Mouse (Mus musculus): ENCODE measurements around the gene Fam71e1. TPM values are rescaled to one million over a fixed set of nuclear protein-coding genes. Genes with fewer than 3 reads are reported as not detected.

Fam71e1 gene
- polyA plus RNA-seq, 1 experiment from 2014 or later: 17.1 TPM

DNA sequence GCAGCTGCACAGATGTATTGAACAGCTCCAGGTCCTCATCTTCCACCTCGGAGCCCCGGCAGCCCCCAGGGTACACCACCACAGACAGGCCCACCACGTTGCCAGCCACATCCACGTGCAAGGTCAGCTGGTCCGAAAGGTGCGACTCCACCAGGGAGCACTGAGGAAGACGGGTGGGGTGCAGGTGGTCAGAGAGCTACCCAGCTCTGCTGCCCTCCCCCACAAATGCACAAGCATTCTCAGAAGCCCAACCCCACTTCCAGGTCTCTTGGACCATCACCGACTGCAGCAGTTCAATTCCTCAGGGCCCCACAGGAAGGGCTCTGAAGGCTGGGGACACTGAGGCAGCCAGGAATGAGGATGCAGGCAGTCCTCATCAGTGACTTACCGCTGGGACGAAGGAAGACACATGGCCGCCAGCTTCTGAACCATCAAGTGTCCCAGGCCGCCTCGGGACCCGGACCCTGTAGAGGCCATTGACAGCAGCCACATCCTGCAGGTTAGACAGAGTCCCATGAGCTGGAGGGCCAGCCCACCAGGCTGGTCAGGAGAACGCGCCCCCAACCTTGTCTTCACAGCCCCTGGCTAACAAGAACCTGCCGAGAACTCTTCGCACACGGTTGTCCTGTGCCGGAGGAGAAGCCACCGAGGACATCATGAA is 4.1 kb upstream of the Fam71e1 start:
- H3K27ac ChIP-seq (ENCODE audit: low read depth, low read length): no peak overlapping the region
- H3K9me3 ChIP-seq (ENCODE audit: control insufficient read depth, low read length): no peaks in the 10 kb centered on the region
- H3K27me3 ChIP-seq (ENCODE audit: control insufficient read depth, insufficient read depth, low read length): no peaks in the 10 kb centered on the region
- H3K4me1 ChIP-seq (ENCODE audit: control insufficient read depth, insufficient read depth, low read length): peaks cover 10% of the 10 kb centered on the region
- no peak overlapping the region for H3K4me2 ChIP-seq
- peaks cover 22% of the 10 kb centered on the region for H3K36me3 ChIP-seq (ENCODE audit: control insufficient read depth, insufficient read depth, low read length)
- no peak overlapping the region for H3K9ac ChIP-seq (ENCODE audit: low read length)
- no peak for ATAC-seq (ENCODE audit: low FRiP score)
- 93% methylated on average over 21 of the region's 21 CpGs for WGBS
- H3K4me3 ChIP-seq (ENCODE audit: low read depth, low read length): no peak overlapping the region
- DNase-seq (ENCODE audit: low spot score, missing footprints): peak; percentile 68

DNA sequence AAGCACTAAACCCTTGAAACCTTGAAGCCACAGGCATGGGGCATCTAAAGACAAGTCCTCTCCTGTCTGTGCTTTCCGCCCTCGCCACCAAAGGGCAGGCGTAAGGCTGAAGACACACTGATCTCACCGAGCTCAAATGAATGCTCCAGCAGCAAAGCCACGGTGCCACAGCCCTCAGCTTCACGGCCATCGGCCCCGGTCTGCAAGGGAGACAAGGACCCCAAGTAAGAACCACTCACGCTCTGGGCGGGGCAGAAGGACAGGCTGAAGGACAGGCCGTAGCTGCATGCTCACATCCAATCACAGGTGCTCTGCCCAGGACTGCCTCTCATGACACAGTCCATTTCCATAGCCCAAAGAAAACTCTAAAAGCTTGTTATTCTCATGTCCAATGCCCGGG is 1.7 kb upstream of the Fam71e1 start:
- no peak overlapping the region for H3K4me2 ChIP-seq
- peak; percentile 47 for DNase-seq (ENCODE audit: low spot score, missing footprints)
- H3K36me3 ChIP-seq (ENCODE audit: control insufficient read depth, insufficient read depth, low read length): peaks cover 18% of the 10 kb centered on the region
- no peak overlapping the region for H3K4me3 ChIP-seq (ENCODE audit: low read depth, low read length)
- peaks cover 10% of the 10 kb centered on the region for H3K4me1 ChIP-seq (ENCODE audit: control insufficient read depth, insufficient read depth, low read length)
- ATAC-seq (ENCODE audit: low FRiP score): no peak
- H3K9ac ChIP-seq (ENCODE audit: low read length): no peak overlapping the region
- H3K27ac ChIP-seq (ENCODE audit: low read depth, low read length): no peak overlapping the region
- H3K27me3 ChIP-seq (ENCODE audit: control insufficient read depth, insufficient read depth, low read length): no peaks in the 10 kb centered on the region
- H3K9me3 ChIP-seq (ENCODE audit: control insufficient read depth, low read length): no peaks in the 10 kb centered on the region
- 91% methylated on average over 12 of the region's 12 CpGs for WGBS

DNA sequence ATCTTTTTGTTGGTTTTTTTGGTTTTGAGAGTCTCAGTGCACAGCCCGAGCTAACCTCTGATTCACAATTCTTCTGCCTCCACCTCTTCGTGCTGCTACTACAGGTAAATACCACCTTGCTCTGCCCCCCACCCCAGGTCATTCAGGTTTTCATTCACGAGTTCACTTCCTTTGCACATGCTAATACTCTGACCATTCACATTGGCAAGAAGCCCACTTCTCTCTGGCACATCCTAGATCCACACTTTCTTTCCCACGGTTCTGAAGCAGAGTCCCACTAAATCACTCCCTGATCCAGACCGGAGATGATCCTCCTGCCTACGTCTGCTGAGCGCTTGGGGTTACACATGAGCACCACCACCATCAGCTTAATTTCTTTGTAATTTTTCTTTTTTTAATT is 1.3 kb upstream of the Fam71e1 start:
- WGBS: 88% methylated on average over 7 of the region's 7 CpGs
- peak overlapping the region; percentile 93; the same call in 1 of the 2 replicates for H3K9ac ChIP-seq (ENCODE audit: low read length)
- peak; percentile 37 for DNase-seq (ENCODE audit: low spot score, missing footprints)
- H3K9me3 ChIP-seq (ENCODE audit: control insufficient read depth, low read length): no peaks in the 10 kb centered on the region
- no peak overlapping the region for H3K27ac ChIP-seq (ENCODE audit: low read depth, low read length)
- H3K27me3 ChIP-seq (ENCODE audit: control insufficient read depth, insufficient read depth, low read length): no peaks in the 10 kb centered on the region
- no peak for ATAC-seq (ENCODE audit: low FRiP score)
- peaks cover 10% of the 10 kb centered on the region for H3K4me1 ChIP-seq (ENCODE audit: control insufficient read depth, insufficient read depth, low read length)
- H3K36me3 ChIP-seq (ENCODE audit: control insufficient read depth, insufficient read depth, low read length): peaks cover 18% of the 10 kb centered on the region
- peak overlapping the region; percentile 76; the same call in 1 of the 2 replicates for H3K4me3 ChIP-seq (ENCODE audit: low read depth, low read length)
- peak overlapping the region; percentile 83 for H3K4me2 ChIP-seq

DNA sequence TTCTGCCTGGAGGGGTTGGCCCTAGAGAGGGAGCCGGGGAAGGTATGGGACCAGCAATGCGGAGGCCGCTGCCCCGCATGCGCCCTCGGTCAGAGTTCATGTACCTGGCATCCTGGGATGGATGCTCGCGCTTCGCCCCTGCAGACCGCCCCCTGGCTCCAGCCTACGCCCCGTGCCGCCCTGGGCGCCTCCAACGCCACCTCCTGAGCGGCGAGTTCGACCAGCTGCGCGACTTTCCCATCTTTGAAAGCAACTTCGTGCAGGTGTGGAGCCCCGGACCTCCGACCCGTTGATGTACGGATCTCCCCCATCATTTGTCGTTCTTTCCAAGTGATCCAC is 359 bp downstream of the Fam71e1 start:
- H3K4me3 ChIP-seq (ENCODE audit: low read depth, low read length): peak overlapping the region; percentile 76
- no peak for ATAC-seq (ENCODE audit: low FRiP score)
- no peaks in the 10 kb centered on the region for H3K9me3 ChIP-seq (ENCODE audit: control insufficient read depth, low read length)
- H3K9ac ChIP-seq (ENCODE audit: low read length): peak overlapping the region; percentile 93
- DNase-seq (ENCODE audit: low spot score, missing footprints): no peak
- H3K36me3 ChIP-seq (ENCODE audit: control insufficient read depth, insufficient read depth, low read length): peaks cover 5% of the 10 kb centered on the region
- no peaks in the 10 kb centered on the region for H3K27me3 ChIP-seq (ENCODE audit: control insufficient read depth, insufficient read depth, low read length)
- peak overlapping the region; percentile 85 for H3K27ac ChIP-seq (ENCODE audit: low read depth, low read length)
- H3K4me2 ChIP-seq: peak overlapping the region; percentile 83
- under 1% methylated on average over 26 of the region's 26 CpGs for WGBS
- peaks cover 10% of the 10 kb centered on the region for H3K4me1 ChIP-seq (ENCODE audit: control insufficient read depth, insufficient read depth, low read length)

DNA sequence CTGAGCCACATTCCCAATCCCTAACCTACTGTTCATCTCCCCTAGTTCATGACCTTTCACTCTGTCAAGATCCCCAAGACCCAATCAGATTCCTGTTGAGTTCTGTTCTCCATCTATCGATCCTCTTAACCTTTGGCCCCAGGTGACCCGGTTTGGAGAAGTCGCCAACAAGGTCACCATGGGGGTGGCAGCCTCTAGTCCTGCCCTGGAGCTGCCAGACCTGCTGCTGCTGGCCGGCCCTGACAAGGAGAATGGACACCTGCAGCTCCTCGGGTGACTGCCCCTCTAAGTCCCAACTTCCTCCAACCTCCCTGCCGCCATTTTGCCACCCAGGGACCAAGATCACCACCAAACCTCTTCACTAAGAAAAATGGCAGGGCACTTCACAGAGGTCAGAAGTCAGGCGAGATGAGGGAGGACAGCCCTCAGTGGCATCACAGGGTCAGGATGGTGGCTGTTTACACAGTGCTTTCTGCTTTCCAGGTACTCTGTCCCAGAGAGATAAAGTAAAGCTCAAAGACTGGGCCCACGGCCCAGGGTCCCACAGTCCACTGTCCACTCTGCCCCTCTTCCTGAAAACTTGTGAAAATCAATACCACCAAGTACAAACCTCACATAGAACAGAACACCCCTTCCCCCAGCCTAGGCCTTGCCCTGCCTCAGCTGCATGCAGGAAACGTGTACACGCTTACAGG is 1.1 kb downstream of the Fam71e1 start:
- H3K4me1 ChIP-seq (ENCODE audit: control insufficient read depth, insufficient read depth, low read length): peaks cover 10% of the 10 kb centered on the region
- H3K9me3 ChIP-seq (ENCODE audit: control insufficient read depth, low read length): no peaks in the 10 kb centered on the region
- peak overlapping the region; percentile 93 for H3K9ac ChIP-seq (ENCODE audit: low read length)
- peak overlapping the region; percentile 83 for H3K4me2 ChIP-seq
- ATAC-seq (ENCODE audit: low FRiP score): no peak
- H3K27ac ChIP-seq (ENCODE audit: low read depth, low read length): no peak overlapping the region
- no peak for DNase-seq (ENCODE audit: low spot score, missing footprints)
- no peaks in the 10 kb centered on the region for H3K36me3 ChIP-seq (ENCODE audit: control insufficient read depth, insufficient read depth, low read length)
- 84% methylated on average over 10 of the region's 10 CpGs for WGBS
- H3K4me3 ChIP-seq (ENCODE audit: low read depth, low read length): peak overlapping the region; percentile 76
- no peaks in the 10 kb centered on the region for H3K27me3 ChIP-seq (ENCODE audit: control insufficient read depth, insufficient read depth, low read length)

DNA sequence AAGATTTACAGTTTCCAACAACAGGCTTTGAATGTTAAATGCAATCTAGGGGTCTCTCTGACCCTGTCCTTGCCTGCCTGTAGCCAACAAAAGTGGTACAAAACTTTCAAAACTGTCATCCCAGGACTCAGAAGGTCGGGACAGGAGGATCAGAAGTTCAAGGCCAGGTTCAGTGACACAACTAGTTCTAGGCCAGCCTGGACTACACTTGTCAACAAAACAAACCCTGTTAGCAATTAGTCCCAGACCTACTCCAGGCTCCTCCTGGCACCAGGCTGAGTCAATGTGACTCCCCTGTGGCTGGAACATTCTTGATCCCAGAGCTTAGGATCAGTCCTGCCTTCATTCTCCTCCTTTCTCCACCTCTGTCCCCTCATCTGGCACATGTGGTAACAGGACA is 2.5 kb downstream of the Fam71e1 start:
- no peak overlapping the region for H3K27ac ChIP-seq (ENCODE audit: low read depth, low read length)
- no peak for ATAC-seq (ENCODE audit: low FRiP score)
- H3K36me3 ChIP-seq (ENCODE audit: control insufficient read depth, insufficient read depth, low read length): no peaks in the 10 kb centered on the region
- no peak overlapping the region for H3K4me3 ChIP-seq (ENCODE audit: low read depth, low read length)
- no peaks in the 10 kb centered on the region for H3K9me3 ChIP-seq (ENCODE audit: control insufficient read depth, low read length)
- peaks cover 10% of the 10 kb centered on the region for H3K4me1 ChIP-seq (ENCODE audit: control insufficient read depth, insufficient read depth, low read length)
- no peak overlapping the region for H3K4me2 ChIP-seq
- WGBS: 70% methylated on average over 1 of the region's 1 CpGs
- no peaks in the 10 kb centered on the region for H3K27me3 ChIP-seq (ENCODE audit: control insufficient read depth, insufficient read depth, low read length)
- H3K9ac ChIP-seq (ENCODE audit: low read length): no peak overlapping the region
- DNase-seq (ENCODE audit: low spot score, missing footprints): no peak

DNA sequence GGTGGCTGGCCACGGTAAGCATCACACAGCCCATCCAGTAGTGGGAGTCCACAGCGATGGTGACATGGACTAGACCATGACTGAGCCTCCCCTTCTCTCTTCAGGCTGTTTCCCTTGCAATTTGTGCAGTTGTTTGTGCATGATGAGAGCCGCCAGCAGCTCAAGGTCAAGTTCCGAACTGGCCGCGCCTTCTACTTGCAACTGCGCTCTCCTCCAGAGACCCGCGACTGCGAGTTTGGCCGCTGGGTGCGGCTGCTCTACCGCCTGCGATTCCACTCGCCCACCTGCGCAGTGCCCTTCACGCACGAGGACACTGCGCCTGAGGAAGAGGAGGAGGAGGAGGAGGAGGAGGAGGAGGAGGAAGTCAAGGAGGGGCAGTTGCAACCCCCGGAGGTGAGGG is 3.7 kb downstream of the Fam71e1 start:
- DNase-seq (ENCODE audit: low spot score, missing footprints): no peak
- H3K4me3 ChIP-seq (ENCODE audit: low read depth, low read length): no peak overlapping the region
- H3K27ac ChIP-seq (ENCODE audit: low read depth, low read length): no peak overlapping the region
- peaks cover 8% of the 10 kb centered on the region for H3K4me1 ChIP-seq (ENCODE audit: control insufficient read depth, insufficient read depth, low read length)
- H3K9ac ChIP-seq (ENCODE audit: low read length): no peak overlapping the region
- H3K36me3 ChIP-seq (ENCODE audit: control insufficient read depth, insufficient read depth, low read length): no peaks in the 10 kb centered on the region
- no peaks in the 10 kb centered on the region for H3K27me3 ChIP-seq (ENCODE audit: control insufficient read depth, insufficient read depth, low read length)
- ATAC-seq (ENCODE audit: low FRiP score): no peak
- whole genome bisulfite sequencing: 50% methylated on average over 16 of the region's 20 CpGs
- no peak overlapping the region for H3K4me2 ChIP-seq
- no peaks in the 10 kb centered on the region; the same call in 1 of the 2 replicates for H3K9me3 ChIP-seq (ENCODE audit: control insufficient read depth, low read length)

DNA sequence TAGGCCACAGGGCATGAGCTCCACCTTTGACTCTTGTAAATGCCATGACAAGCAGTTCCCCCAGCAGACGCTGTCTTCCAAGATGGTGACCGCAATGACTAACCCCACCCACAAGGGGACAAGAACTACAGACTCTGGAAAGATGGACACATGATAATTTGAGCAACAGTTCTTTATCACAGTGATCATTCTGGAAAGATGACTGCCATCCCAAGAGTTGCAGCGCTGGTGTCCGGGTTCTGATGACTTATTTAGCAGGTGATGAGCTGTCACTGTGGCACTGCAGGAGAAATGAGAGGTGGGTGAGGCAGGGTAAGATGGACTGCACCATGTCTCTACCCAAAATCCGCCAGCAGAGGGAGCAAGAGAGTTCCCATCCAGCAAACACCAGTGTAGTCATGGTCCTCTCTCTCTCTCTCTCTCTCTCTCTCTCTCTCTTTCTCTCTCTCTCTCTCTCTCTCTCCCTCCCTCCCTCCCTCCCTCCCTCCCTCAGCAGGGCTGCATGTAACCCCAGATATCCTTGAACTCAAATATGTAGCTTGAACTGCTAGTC is 5.3 kb downstream of the Fam71e1 start:
- H3K9ac ChIP-seq (ENCODE audit: low read length): no peak overlapping the region
- ATAC-seq (ENCODE audit: low FRiP score) (no peak), DNase-seq (ENCODE audit: low spot score, missing footprints) (peak; percentile 95)
- no peaks in the 10 kb centered on the region for H3K4me1 ChIP-seq (ENCODE audit: control insufficient read depth, insufficient read depth, low read length)
- no peak overlapping the region for H3K4me3 ChIP-seq (ENCODE audit: low read depth, low read length)
- no peak overlapping the region for H3K27ac ChIP-seq (ENCODE audit: low read depth, low read length)
- no peaks in the 10 kb centered on the region for H3K27me3 ChIP-seq (ENCODE audit: control insufficient read depth, insufficient read depth, low read length)
- no peaks in the 10 kb centered on the region for H3K36me3 ChIP-seq (ENCODE audit: control insufficient read depth, insufficient read depth, low read length)
- WGBS: 36% methylated on average over 5 of the region's 5 CpGs
- no peaks in the 10 kb centered on the region; the same call in 1 of the 2 replicates for H3K9me3 ChIP-seq (ENCODE audit: control insufficient read depth, low read length)
- no peak overlapping the region for H3K4me2 ChIP-seq

DNA sequence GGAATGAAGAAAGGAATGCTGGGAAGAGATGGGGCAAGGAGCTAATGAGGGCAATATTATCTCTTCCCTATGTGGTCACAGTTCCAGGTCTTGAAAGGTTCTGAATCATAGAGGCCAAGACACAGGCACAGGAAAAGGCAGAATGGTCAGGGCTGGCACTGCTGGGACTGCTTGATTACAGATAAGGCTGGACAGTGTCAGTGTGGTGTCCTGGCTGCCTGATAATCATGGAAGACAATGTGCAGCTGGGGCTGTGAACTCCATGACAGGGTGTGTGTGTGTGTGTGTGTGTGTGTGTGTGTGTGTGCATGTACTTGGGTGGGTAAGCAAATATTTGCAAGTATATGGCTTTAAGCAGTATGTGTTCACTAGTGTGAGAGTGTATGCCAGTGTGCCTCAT is 11.1 kb downstream of the Fam71e1 start:
- H3K27me3 ChIP-seq (ENCODE audit: control insufficient read depth, insufficient read depth, low read length): no peaks in the 10 kb centered on the region
- no peak overlapping the region for H3K27ac ChIP-seq (ENCODE audit: low read depth, low read length)
- H3K4me3 ChIP-seq (ENCODE audit: low read depth, low read length): no peak overlapping the region
- ATAC-seq (ENCODE audit: low FRiP score): no peak
- DNase-seq (ENCODE audit: low spot score, missing footprints): no peak
- no peak overlapping the region for H3K9ac ChIP-seq (ENCODE audit: low read length)
- H3K36me3 ChIP-seq (ENCODE audit: control insufficient read depth, insufficient read depth, low read length): no peaks in the 10 kb centered on the region
- H3K4me1 ChIP-seq (ENCODE audit: control insufficient read depth, insufficient read depth, low read length): no peaks in the 10 kb centered on the region
- H3K9me3 ChIP-seq (ENCODE audit: control insufficient read depth, low read length): no peaks in the 10 kb centered on the region; the same call in 1 of the 2 replicates
- no peak overlapping the region for H3K4me2 ChIP-seq
